ENCODE assay signal across 8 mouse cellular contexts in the genomic region with DNA sequence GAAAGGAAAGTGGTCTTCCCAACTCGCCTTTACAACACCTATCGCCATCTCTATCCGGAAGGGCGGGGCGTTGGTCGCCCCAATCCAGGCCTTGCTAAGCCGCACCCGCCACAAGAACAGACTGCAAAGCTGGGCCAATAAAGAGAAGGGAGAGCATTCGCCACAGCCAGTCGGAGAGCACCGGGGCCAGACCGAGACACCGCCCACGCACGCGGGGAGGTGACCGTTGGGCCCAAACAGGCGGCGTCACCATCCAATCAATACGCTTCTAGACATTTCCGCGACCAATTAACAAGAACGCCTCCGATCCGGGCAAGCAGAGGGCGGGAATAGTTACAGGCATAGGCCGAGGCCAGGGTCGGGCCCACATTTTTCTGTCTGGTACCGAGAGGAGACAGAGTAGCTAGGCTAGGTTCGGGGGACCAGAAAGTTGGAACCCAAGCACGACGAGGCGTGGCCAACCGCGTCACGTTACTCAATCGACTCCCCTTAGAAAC. TPM values are rescaled to one million over a fixed set of nuclear protein-coding genes. Genes with fewer than 3 reads are reported as not detected.
A peak's percentile ranks its signal among the peaks of the same experiment; 100 is the strongest.
DNase-seq lines count a peak whose midpoint lies in the region; ATAC-seq lines count a peak whose summit lies in the region.

No protein-coding gene starts in this region.

- peaks cover 54% of the 10 kb centered on the region for H3K79me2 ChIP-seq in macrophage (ENCODE audit: inconsistent target)

- peak; percentile 95 for ATAC-seq in hindbrain, embryonic 16.5 days

- H3K4me2 ChIP-seq in hindbrain, embryonic 16.5 days (ENCODE audit: low read length) = peak overlapping the region; percentile 90

- no peaks in the 10 kb centered on the region for H3K9me3 ChIP-seq in hindbrain, embryonic 16.5 days (ENCODE audit: control insufficient read depth, low read length)

- peak; percentile 98 for DNase-seq in WW6 (ENCODE audit: low read depth, low spot score)
- DNase-seq in cerebellum, postnatal 4 days (ENCODE audit: low spot score in 2 of 2) = peak; percentile 81 to 94
- peak; percentile 97 for DNase-seq in gastrocnemius, adult 18-20 months (ENCODE audit: low spot score)
- peak; percentile 96 to 99 for DNase-seq in left cerebral cortex, adult 18-20 months (ENCODE audit: low spot score in 2 of 2)
- peak; percentile 99 for DNase-seq in right cerebral cortex, adult 18-20 months
- DNase-seq in urinary bladder, postnatal 10 days (ENCODE audit: low spot score) = peak; percentile 83

- peak overlapping the region; percentile 94 for H3K9ac ChIP-seq in hindbrain, embryonic 16.5 days (ENCODE audit: low read depth, low read length)

- peak overlapping the region; percentile 97 for H3K27ac ChIP-seq in hindbrain, embryonic 16.5 days (ENCODE audit: low read depth, low read length)
- H3K27ac ChIP-seq in macrophage = peak overlapping the region; percentile 86

- H3K36me3 ChIP-seq in hindbrain, embryonic 16.5 days (ENCODE audit: control insufficient read depth, insufficient read depth, low read length) = no peaks in the 10 kb centered on the region
- peaks cover 18% of the 10 kb centered on the region for H3K36me3 ChIP-seq in macrophage (ENCODE audit: inconsistent target)

- WGBS in hindbrain, embryonic 16.5 days = under 1% methylated on average over 37 of the region's 37 CpGs
- 0% methylated on average over 33 of the region's 37 CpGs for WGBS in macrophage (ENCODE audit: missing documents)

- peak overlapping the region; percentile 98 for H3K4me3 ChIP-seq in hindbrain, embryonic 16.5 days (ENCODE audit: low read length)
- H3K4me3 ChIP-seq in macrophage (ENCODE audit: inconsistent target) = peak overlapping the region; percentile 92

- H3K4me1 ChIP-seq in hindbrain, embryonic 16.5 days (ENCODE audit: control insufficient read depth, insufficient read depth, low read depth, low read length) = peaks cover 22% of the 10 kb centered on the region

- H3K27me3 ChIP-seq in hindbrain, embryonic 16.5 days (replicated peaks; ENCODE audit: control insufficient read depth, insufficient read depth, low read length) = no peaks in the 10 kb centered on the region

RNA-seq across cellular contexts. Expression of gene Kat7, which starts 0.5 kb away (rescaled TPM):
- 10 to 100 TPM; 19.7 to 23.9 TPM for total RNA-seq in gastrocnemius, adult 18-20 months (2021)
- 61.5 and 67.2 TPM in 2 replicates for polyA plus RNA-seq in hindbrain, embryonic 16.5 days (2015; fragmentation: Nextera tagmentation; extraction: Ambion mirVana)
- 10 to 100 TPM; 75.7 to 81.8 TPM for total RNA-seq in left cerebral cortex, adult 18-20 months (2021)
- total RNA-seq in macrophage (2018; cell fraction: chromatin; rRNA removed) = 10 to 100 TPM; 38.4 to 79.8 (median 62.3) TPM
- total RNA-seq in macrophage (2018; cell fraction: cytosol; rRNA removed) = 10 to 100 TPM; 28.5 to 54.9 (median 46.4) TPM
- total RNA-seq in macrophage (2018; cell fraction: nucleus; rRNA removed) = 10 to 100 TPM; 33.3 to 79.8 (median 49.9) TPM
- polyA plus RNA-seq in macrophage (2018) = 36.7 to 45.2 TPM (median 38.3 TPM) in 3 replicates

RNA-seq across cellular contexts. Expression of gene Fam117a, which starts 27.3 kb away (rescaled TPM):
- 1 to 10 TPM; 1.6 to 2.6 TPM for total RNA-seq in gastrocnemius, adult 18-20 months (2021)
- polyA plus RNA-seq in hindbrain, embryonic 16.5 days (2015; fragmentation: Nextera tagmentation; extraction: Ambion mirVana) = 3.0 and 3.1 TPM in 2 replicates
- total RNA-seq in left cerebral cortex, adult 18-20 months (2021) = 1 to 10 TPM; 3.5 to 4.3 TPM
- total RNA-seq in macrophage (2018; cell fraction: chromatin; rRNA removed) = 1 to 10 TPM in 24 of 26 experiments, under 1 TPM in 2; 0.71 to 9.5 (median 3.7) TPM
- total RNA-seq in macrophage (2018; cell fraction: cytosol; rRNA removed) = 1 to 10 TPM in 24 of 26 experiments, under 1 TPM in 2; 0.95 to 5.6 (median 3.8) TPM
- total RNA-seq in macrophage (2018; cell fraction: nucleus; rRNA removed) = 1 to 10 TPM in 25 of 26 experiments, under 1 TPM in 1; 0.83 to 9.8 (median 3.8) TPM
- polyA plus RNA-seq in macrophage (2018) = 3.2 to 6.4 TPM (median 3.5 TPM) in 3 replicates

RNA-seq across cellular contexts. Expression of gene Tac4, which starts 48.2 kb away (rescaled TPM):
- not detected for total RNA-seq in gastrocnemius, adult 18-20 months (2021)
- not detected in 2 replicates for polyA plus RNA-seq in hindbrain, embryonic 16.5 days (2015; fragmentation: Nextera tagmentation; extraction: Ambion mirVana)
- total RNA-seq in left cerebral cortex, adult 18-20 months (2021) = not detected
- total RNA-seq in macrophage (2018; cell fraction: chromatin; rRNA removed) = not detected
- not detected for total RNA-seq in macrophage (2018; cell fraction: cytosol; rRNA removed)
- not detected for total RNA-seq in macrophage (2018; cell fraction: nucleus; rRNA removed)
- polyA plus RNA-seq in macrophage (2018) = not detected in 3 replicates

Comparison
In these comparisons a context has a peak if more than half of its experiments do, and no peak if none do; other contexts are left out.
1. Peak in every context shown above with its lines: DNase-seq, ATAC-seq, H3K4me3 ChIP-seq and H3K27ac ChIP-seq.